Mouse (Mus musculus) spleen, adult 2 months (tissue): ENCODE measurements at regions not wholly inside any gene's neighbourhood (a gene's known extent, or its start where the extent isn't known, plus 50 kb on each side); places are given as distances from the start of the nearest gene placed in this dataset.

Experiments
- CTCF ChIP-seq: fragments of 200-500 bp; IDR thresholded peaks from 2 replicates; pipeline ENCODE4 v1.5.1; 2011; ENCODE audit warnings: mild to moderate bottlenecking, inconsistent platforms; ENCODE audit not compliant: insufficient read depth, insufficient read length, insufficient replicate concordance; ENCODE audit errors: extremely low read depth
- POLR2A ChIP-seq: fragments of 200-500 bp; IDR thresholded peaks from 2 replicates; pipeline ENCODE4 v1.6.1; 2011; ENCODE audit warnings: low read depth, low read length, inconsistent platforms

- no peak for TF ChIP-seq CTCF
- no peak for TF ChIP-seq POLR2A
These were observed 88.1 kb downstream of the Phlda1 start for GRCm38 (mm10) chr10:111594171-111594570.
